Mouse (Mus musculus) lung, embryonic 14.5 days (tissue): ENCODE measurements around the gene Cage1. TPM values are rescaled to one million over a fixed set of nuclear protein-coding genes. Genes with fewer than 3 reads are reported as not detected.

Experiments
- ATAC-seq: fragments of 200-750 bp; cut with Nextera tagmentation; 2 replicates; pipeline ENCODE4 v1.8.0; 2017; ENCODE audit warnings: mild to moderate bottlenecking, moderate TSS enrichment, moderate library complexity; ENCODE audit not compliant: insufficient read depth
- DNase-seq: peaks from one replicate; pipeline ENCODE4 v3.0.0-alpha.2; 2015
- H3K27ac ChIP-seq: fragments of 300-500 bp; sonication (generic); 2 replicates; pipeline ENCODE4 v1.5.1; 2014; ENCODE audit warnings: low read depth, mild to moderate bottlenecking, moderate library complexity
- H3K27me3 ChIP-seq: fragments of 300-500 bp; sonication (generic); 2 replicates; pipeline ENCODE4 v1.6.1; 2014; ENCODE audit warnings: low read length, control low read depth; ENCODE audit not compliant: insufficient read depth
- H3K36me3 ChIP-seq: fragments of 300-500 bp; sonication (generic); 2 replicates; pipeline ENCODE4 v1.6.1; 2014; ENCODE audit warnings: control low read depth; ENCODE audit not compliant: insufficient read depth
- H3K4me1 ChIP-seq: fragments of 300-500 bp; sonication (generic); 2 replicates; pipeline ENCODE4 v1.6.1; 2014; ENCODE audit warnings: antibody characterized with exemption, control low read depth; ENCODE audit not compliant: insufficient read depth
- H3K4me2 ChIP-seq: fragments of 300-500 bp; sonication (generic); 2 replicates; pipeline ENCODE4 v1.6.1; 2014; ENCODE audit warnings: mild to moderate bottlenecking
- H3K4me3 ChIP-seq: fragments of 300-500 bp; sonication (generic); 2 replicates; pipeline ENCODE4 v1.5.1; 2014; ENCODE audit warnings: low read depth, low read length
- H3K9ac ChIP-seq: fragments of 300-500 bp; sonication (generic); 2 replicates; pipeline ENCODE4 v1.6.1; 2014
- H3K9me3 ChIP-seq: fragments of 300-500 bp; sonication (generic); 2 replicates; pipeline ENCODE4 v1.6.1; 2016; ENCODE audit warnings: low read depth, low read length, control low read depth
- CTCF ChIP-seq: IDR thresholded peaks from 2 replicates; pipeline ENCODE4 v1.5.1; 2016; ENCODE audit warnings: antibody characterized with exemption, low read depth
- WGBS: fragments of 180-500 bp; shearing (Covaris S2); extraction: QIAGEN DNeasy Blood & Tissue Kit; methylation state at CpG from one replicate; pipeline ENCODE4 v1.1.7; 2014; 5-methylcytosine and 5-hydroxymethylcytosine counted together
- polyA plus RNA-seq: library from polyadenylated mRNA; unstranded; fragments of >200 nt; fragmentation: Nextera tagmentation; extraction: Ambion mirVana; gene quantifications from 2 replicates; pipeline ENCODE4 v1.2.1, GENCODE M21; 2014

The Cage1 gene
- polyA plus RNA-seq, 1 experiment from 2014 or later = 0.80 TPM

- Histone ChIP-seq H3K9me3 (no peaks in the 10 kb centered on the region), H3K4me3 (no peak overlapping the region), H3K36me3 (no peaks in the 10 kb centered on the region), H3K27me3 (no peaks in the 10 kb centered on the region), H3K4me2 (peak overlapping the region; percentile 43; the same call in 1 of the 2 replicates), H3K9ac (no peak overlapping the region), H3K4me1 (peaks cover 14% of the 10 kb centered on the region), H3K27ac (peak overlapping the region; percentile 36; the same call in 1 of the 2 replicates)
- peak; percentile 43 for ATAC-seq
- 56% methylated on average over 15 of the region's 15 CpGs for WGBS
- TF ChIP-seq CTCF = no peak
- DNase-seq = no peak
These were observed 70.4 kb downstream of the Cage1 start for GRCm38 (mm10) chr13:37966256-37967051.

GRCm38 (mm10) chr13:37965126-37965914, 71.5 kb downstream of the Cage1 start:
- no peaks in the 10 kb centered on the region for H3K9me3 ChIP-seq

GRCm38 (mm10) chr13:37964128-37965087, 72.5 kb downstream of the Cage1 start:
- Histone ChIP-seq H3K27me3 (no peaks in the 10 kb centered on the region), H3K9me3 (no peaks in the 10 kb centered on the region), H3K27ac (no peak overlapping the region), H3K9ac (peak overlapping the region; percentile 59; the same call in 1 of the 2 replicates), H3K36me3 (no peaks in the 10 kb centered on the region), H3K4me2 (peak overlapping the region; percentile 68), H3K4me1 (peaks cover 14% of the 10 kb centered on the region), H3K4me3 (peak overlapping the region; percentile 38)
- DNase-seq = peak; percentile 36
- WGBS = 39% methylated on average over 20 of the region's 20 CpGs
- no peak for ATAC-seq
- TF ChIP-seq CTCF = no peak

More at GRCm38 (mm10) chr13:37965126-37965914, 71.5 kb downstream of the Cage1 start:
- ATAC-seq (no peak), DNase-seq (no peak)
- Histone ChIP-seq H3K4me1 (peaks cover 14% of the 10 kb centered on the region), H3K4me2 (no peak overlapping the region), H3K4me3 (no peak overlapping the region), H3K36me3 (no peaks in the 10 kb centered on the region), H3K27me3 (no peaks in the 10 kb centered on the region), H3K27ac (no peak overlapping the region), H3K9ac (no peak overlapping the region)
- 45% methylated on average over 17 of the region's 17 CpGs for WGBS
- peak; percentile 60 for TF ChIP-seq CTCF

GRCm38 (mm10) chr13:37963354-37964007, 73.4 kb downstream of the Cage1 start:
- DNase-seq (peak; percentile 94), ATAC-seq (peak; percentile 26; the same call in 1 of the 2 replicates)
- Histone ChIP-seq H3K4me3 (peak overlapping the region; percentile 38), H3K4me2 (peak overlapping the region; percentile 68), H3K9ac (peak overlapping the region; percentile 59), H3K36me3 (no peaks in the 10 kb centered on the region), H3K4me1 (peaks cover 14% of the 10 kb centered on the region), H3K27me3 (no peaks in the 10 kb centered on the region), H3K27ac (no peak overlapping the region; the same call in 1 of the 2 replicates), H3K9me3 (no peaks in the 10 kb centered on the region)
- peak; percentile 90 for TF ChIP-seq CTCF
- WGBS = 2% methylated on average over 12 of the region's 12 CpGs

GRCm38 (mm10) chr13:37962541-37962940, 74.3 kb downstream of the Cage1 start:
- no peak for ATAC-seq
- no peaks in the 10 kb centered on the region for H3K27me3 ChIP-seq

GRCm38 (mm10) chr13:37959936-37960335, 76.9 kb downstream of the Cage1 start:
- H3K36me3 ChIP-seq = no peaks in the 10 kb centered on the region
- H3K4me1 ChIP-seq = no peaks in the 10 kb centered on the region
- H3K9ac ChIP-seq = no peak overlapping the region
- WGBS = 71% methylated on average over 7 of the region's 7 CpGs
- ATAC-seq (no peak), DNase-seq (no peak)
- H3K27ac ChIP-seq = no peak overlapping the region
- H3K4me2 ChIP-seq = no peak overlapping the region
- no peak overlapping the region for H3K4me3 ChIP-seq
- no peaks in the 10 kb centered on the region for H3K9me3 ChIP-seq
- TF ChIP-seq CTCF = no peak
- H3K27me3 ChIP-seq = no peaks in the 10 kb centered on the region

More at GRCm38 (mm10) chr13:37962541-37962940, 74.3 kb downstream of the Cage1 start:
- H3K36me3 ChIP-seq = no peaks in the 10 kb centered on the region
- 63% methylated on average over 9 of the region's 9 CpGs for WGBS
- no peak overlapping the region for H3K9ac ChIP-seq
- peaks cover 14% of the 10 kb centered on the region for H3K4me1 ChIP-seq
- no peak overlapping the region for H3K4me2 ChIP-seq
- H3K9me3 ChIP-seq = no peaks in the 10 kb centered on the region
- TF ChIP-seq CTCF = no peak
- no peak overlapping the region for H3K27ac ChIP-seq
- no peak for DNase-seq
- H3K4me3 ChIP-seq = no peak overlapping the region
